Mouse (Mus musculus) bone marrow, adult 2 months (tissue): Measurements from ENCODE around the gene Car9.

Experiments
- CTCF ChIP-seq: fragments of 200-500 bp; IDR thresholded peaks from 2 replicates; pipeline ENCODE4 v1.5.1; 2011; ENCODE audit warnings: low read length, control low read depth; ENCODE audit not compliant: control insufficient read depth, insufficient read depth
- POLR2A ChIP-seq: fragments of 200-500 bp; IDR thresholded peaks from 2 replicates; pipeline ENCODE4 v1.6.1; 2011; ENCODE audit warnings: low read depth, mild to moderate bottlenecking, control low read depth, low read length, borderline replicate concordance; ENCODE audit not compliant: control insufficient read depth

DNA sequence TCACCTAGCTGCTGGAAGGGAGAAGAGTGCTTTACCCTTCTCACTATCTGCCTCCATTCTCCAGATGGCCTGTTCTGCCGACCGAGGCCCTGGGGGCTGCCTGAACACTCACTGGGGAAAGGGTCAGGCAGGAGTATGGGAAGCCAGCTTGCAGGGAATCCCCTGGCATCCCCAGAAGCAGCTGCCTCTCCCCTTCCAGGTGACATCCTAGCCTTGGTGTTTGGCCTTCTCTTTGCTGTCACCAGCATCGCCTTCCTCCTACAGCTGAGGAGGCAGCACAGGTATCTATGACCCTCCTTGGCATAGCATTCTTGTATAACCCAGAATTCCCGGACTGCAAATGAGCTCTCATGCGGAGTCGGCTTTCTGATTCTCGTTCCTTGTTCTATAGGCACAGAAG, 5.9 kb downstream of the Car9 start:
- TF ChIP-seq CTCF (no peak), POLR2A (no peak)
